Mouse (Mus musculus) frontal cortex, postnatal 36 days (tissue): ENCODE results near the gene Gm39566.

Experiments
- DNase-seq, 2 experiments: peaks; one replicate each; pipeline ENCODE4 v3.0.0; 2022; ENCODE audit warnings: low spot score in 2 of 2

The Gm39566 gene

GRCm38 (mm10) chr11:69834001-69834549 is 19.0 kb upstream of the Gm39566 start:
- peak in 1 of 2 experiments; percentile 30 for DNase-seq

- DNase-seq = no peak
Observed at GRCm38 (mm10) chr11:69833554-69833953, 18.5 kb upstream of the Gm39566 start.

- DNase-seq = no peak
Observed at GRCm38 (mm10) chr11:69828832-69829231, 13.7 kb upstream of the Gm39566 start.

- DNase-seq = no peak
Observed at GRCm38 (mm10) chr11:69823456-69823855, 8.4 kb upstream of the Gm39566 start.

- DNase-seq = no peak
Observed at GRCm38 (mm10) chr11:69822080-69822479, 7.0 kb upstream of the Gm39566 start, which contains the start of gene Spem1. Spem1 (minus strand) TSS chr11:69822180.

GRCm38 (mm10) chr11:69818871-69819270 is 3.8 kb upstream of the Gm39566 start:
- no peak for DNase-seq

GRCm38 (mm10) chr11:69818365-69818764 is 3.3 kb upstream of the Gm39566 start, which contains the start of gene Spem2:
Spem2 (minus strand) TSS chr11:69818465.
- no peak for DNase-seq

GRCm38 (mm10) chr11:69816520-69816919 is 1.4 kb upstream of the Gm39566 start:
- DNase-seq = no peak

DNA sequence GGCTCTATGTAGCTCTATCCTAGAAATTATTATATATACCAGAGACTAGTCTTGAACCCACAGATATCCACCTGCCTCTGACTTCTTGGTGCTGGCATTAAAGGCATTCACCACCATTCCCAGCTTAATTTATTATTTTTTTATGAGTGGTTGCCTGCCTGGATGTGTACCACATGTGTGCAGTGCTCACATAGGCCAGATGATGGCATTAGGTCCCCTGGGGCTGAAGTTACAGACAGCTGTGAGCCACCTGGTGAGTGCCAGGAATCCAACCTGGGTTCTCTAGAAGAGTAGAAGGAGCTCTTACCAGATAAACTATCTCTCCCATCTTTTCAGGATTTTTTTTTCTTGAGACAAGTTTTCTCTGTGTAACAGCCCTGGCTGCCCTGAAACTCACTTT is 4.8 kb downstream of the Gm39566 start:
- DNase-seq = no peak

DNA sequence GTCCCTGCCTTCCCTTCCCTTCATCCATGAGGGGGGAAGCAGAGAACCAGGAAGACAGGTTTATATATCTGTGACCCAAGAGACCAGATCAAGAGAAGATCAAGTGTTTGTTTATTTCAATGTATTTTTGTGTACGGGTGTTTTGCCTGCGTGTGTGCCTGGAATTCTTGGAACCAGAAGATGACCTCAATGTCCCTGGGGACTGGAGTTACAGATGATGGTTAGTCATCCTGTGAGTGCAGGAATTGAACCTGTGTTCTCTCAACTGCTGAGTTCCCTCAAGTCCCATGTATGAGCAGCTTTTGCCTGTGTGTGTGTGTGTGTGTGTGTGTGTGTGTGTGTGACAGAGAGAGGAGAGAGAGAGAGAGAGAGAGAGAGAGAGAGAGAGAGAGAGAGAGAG is 7.5 kb downstream of the Gm39566 start:
- DNase-seq = no peak

GRCm38 (mm10) chr11:69806378-69806777 is 8.7 kb downstream of the Gm39566 start:
- DNase-seq = no peak

DNA sequence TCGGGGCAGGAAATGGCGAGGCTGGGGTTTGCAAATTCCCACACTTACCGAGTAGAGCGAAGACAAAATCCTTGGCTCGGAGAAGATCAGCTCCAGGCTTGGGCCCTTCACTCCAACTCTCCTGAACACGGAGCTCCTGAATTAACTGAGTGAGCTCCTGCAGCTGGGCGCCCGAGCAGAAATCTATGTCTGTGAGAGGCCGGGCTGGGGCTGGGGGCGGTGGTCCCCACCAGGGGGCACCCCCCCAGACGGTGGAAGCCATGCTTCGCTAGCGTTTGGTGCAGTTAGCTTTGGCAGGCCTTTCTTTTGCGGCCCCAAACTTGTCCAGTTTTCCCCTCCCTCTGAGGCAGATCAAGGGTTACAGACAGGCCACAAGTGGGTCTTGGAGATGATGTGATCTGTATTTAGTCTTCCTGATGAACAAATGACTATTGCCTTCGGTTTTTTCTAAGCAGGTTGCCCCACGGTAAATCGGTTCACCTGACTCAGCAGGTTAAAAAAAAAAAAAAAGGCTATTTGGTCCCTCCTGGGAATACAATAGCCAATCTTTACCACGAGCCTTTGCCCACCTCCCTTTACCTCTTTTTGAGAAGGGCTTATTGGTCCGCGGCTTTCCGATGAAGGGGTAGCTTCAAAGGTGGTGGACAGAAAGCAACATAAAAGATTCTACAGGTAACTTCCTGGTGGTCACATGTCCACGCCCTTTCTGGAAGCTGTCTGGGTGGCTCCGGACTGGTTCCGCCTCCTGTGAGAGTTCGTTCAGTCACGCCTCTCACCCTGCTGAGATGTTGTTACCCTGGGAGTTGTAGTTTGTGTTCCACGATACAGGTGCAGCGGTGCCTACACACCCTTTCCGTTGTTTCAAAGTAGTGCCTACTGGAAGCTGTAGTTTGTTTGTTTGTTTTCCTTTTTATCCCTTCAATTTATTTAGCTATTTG is 9.9 kb downstream of the Gm39566 start, which contains the start of gene Tmem102:
TSS of gene Tmem102 (minus strand) at position 653 of the 938 bp plus-strand sequence.
- no peak for DNase-seq

DNA sequence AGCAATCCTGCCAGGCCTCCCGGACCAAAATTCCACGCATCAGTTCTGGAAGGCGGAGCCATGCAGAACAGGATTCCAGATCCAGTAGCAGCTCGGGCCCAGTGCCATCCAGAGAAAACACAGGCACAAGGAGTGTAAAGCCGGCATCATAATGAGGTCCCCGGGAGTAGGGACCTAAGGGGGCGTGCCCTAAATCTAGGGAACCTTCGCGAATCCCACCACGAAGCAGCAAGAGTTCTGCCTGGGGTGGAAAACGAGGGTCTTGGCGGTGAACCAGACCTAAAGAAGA is 10.5 kb downstream of the Gm39566 start:
- DNase-seq = no peak

GRCm38 (mm10) chr11:69803786-69804651 is 11.1 kb downstream of the Gm39566 start:
- peak; percentile 64 to 75 for DNase-seq

DNA sequence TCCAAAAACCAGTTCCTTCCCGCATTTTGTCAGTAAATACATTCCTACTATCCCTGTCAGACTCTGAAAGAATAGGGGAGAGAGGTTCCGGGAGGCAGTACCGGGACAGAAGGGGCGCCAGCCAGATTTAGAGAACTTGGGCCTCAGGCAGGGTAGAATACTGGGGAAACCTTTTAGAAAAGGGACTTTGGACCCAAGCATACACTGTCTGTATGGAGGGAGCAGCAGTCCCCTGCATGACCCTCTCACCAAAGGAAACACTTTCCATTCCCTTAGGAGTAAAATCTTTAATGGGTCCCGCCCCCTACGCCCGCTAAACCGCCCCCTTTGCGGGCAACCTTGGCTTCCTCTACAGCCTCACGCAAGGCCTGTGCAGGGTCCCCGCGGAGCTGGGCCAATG is 11.8 kb downstream of the Gm39566 start:
- no peak for DNase-seq

- peak; percentile 65 to 86 for DNase-seq
Observed at GRCm38 (mm10) chr11:69802648-69803105, 12.4 kb downstream of the Gm39566 start.

GRCm38 (mm10) chr11:69801379-69801977 is 13.6 kb downstream of the Gm39566 start, which contains the start of gene Fgf11:
Fgf11 (minus strand) TSS chr11:69801857.
- DNase-seq = no peak

- DNase-seq = no peak
Observed at GRCm38 (mm10) chr11:69800392-69801197, 14.5 kb downstream of the Gm39566 start.

DNA sequence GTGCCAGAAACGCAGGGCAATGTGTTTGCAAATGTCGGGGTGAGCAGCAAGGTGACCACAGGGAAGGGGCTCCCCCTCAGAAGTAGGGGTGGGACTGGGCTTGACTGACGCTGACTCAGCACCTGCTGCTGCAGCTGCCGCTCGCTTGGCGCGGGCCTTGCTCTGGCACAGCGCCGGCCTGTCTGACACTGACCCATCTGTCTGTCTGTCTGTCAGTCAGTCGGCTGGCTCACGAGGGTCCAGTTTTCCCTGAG is 15.0 kb downstream of the Gm39566 start:
- DNase-seq = no peak

DNA sequence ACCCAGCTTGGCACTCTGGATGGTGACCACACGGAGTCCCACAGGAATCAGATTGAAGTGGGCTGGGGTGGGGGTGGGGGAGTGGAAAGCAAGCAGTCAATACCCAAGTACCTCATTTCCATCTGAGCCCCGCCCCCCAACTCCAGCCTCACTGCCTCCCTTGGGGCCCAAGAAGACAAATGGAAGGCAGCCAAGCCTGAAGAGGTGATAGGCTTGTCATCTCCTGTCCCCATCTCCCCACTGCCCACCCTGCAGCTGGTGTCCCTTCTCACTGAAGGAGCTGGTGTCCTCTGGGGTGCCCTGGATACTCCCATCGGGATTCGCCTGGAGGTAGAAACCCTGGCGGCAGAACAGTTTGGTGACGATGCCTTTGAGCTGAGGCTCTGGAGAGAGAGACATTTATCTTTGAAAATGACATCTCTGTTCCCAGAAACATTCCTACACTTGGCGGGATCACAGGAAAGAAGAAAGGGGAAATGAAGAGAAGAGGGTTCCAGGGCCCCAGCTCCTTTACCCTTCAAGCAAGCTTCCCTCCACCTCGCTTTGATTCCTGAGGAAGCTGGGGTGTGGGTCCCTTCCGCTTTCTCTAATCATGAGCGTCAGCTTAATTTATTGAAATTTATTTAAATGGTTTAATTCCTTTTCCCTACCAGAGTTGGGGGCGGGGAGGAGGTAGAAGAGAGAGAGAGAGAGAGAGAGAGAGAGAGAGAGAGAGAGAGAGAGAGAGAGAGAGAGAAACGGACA is 15.5 kb downstream of the Gm39566 start:
- DNase-seq = no peak
